Mouse (Mus musculus) liver, postnatal 0 days (tissue): Measurements from ENCODE around the gene Tnfsfm13. TPM values are rescaled to one million over a fixed set of nuclear protein-coding genes. Genes with fewer than 3 reads are reported as not detected.

Experiments
- ATAC-seq: fragments of 200-750 bp; cut with Nextera tagmentation; 2 replicates; pipeline ENCODE4 v1.8.0; 2017; ENCODE audit warnings: mild to moderate bottlenecking, moderate library complexity
- DNase-seq: peaks from one replicate; pipeline ENCODE4 v3.0.0-alpha.2; 2016
- H3K27ac ChIP-seq: fragments of 300-500 bp; sonication (generic); 2 replicates; pipeline ENCODE4 v1.5.1; 2014; ENCODE audit warnings: antibody characterized with exemption, moderate library complexity, mild to moderate bottlenecking, low read depth
- H3K27me3 ChIP-seq: fragments of 300-500 bp; sonication (generic); 2 replicates; pipeline ENCODE4 v1.6.1; 2014; ENCODE audit warnings: low read length, control low read depth, mixed read lengths; ENCODE audit not compliant: insufficient read depth
- H3K36me3 ChIP-seq: fragments of 300-500 bp; sonication (generic); replicated peaks from 2 replicates; pipeline ENCODE4 v1.6.1; 2014; ENCODE audit warnings: mild to moderate bottlenecking, control low read depth, low read length, moderate library complexity, mixed read lengths; ENCODE audit not compliant: insufficient read depth
- H3K4me1 ChIP-seq: fragments of 300-500 bp; sonication (generic); 2 replicates; pipeline ENCODE4 v1.6.1; 2014; ENCODE audit warnings: antibody characterized with exemption, mild to moderate bottlenecking, control low read depth; ENCODE audit not compliant: insufficient read depth
- H3K4me2 ChIP-seq: fragments of 300-500 bp; sonication (generic); 2 replicates; pipeline ENCODE4 v1.6.1; 2014; ENCODE audit warnings: low read depth, mild to moderate bottlenecking, low read length, moderate library complexity, mixed read lengths
- H3K4me3 ChIP-seq: fragments of 300-500 bp; sonication (generic); 2 replicates; pipeline ENCODE4 v1.5.1; 2014; ENCODE audit warnings: low read depth, low read length
- H3K9ac ChIP-seq: fragments of 300-500 bp; sonication (generic); replicated peaks from 2 replicates; pipeline ENCODE4 v1.6.1; 2014; ENCODE audit warnings: mild to moderate bottlenecking, moderate library complexity
- H3K9me3 ChIP-seq: fragments of 300-500 bp; sonication (generic); 2 replicates; pipeline ENCODE4 v1.6.1; 2016; ENCODE audit warnings: mild to moderate bottlenecking, control low read depth, low read length, mixed read lengths
- CTCF ChIP-seq: sonication (generic); IDR thresholded peaks from 2 replicates; pipeline ENCODE4 v1.5.1; 2016; ENCODE audit warnings: antibody characterized with exemption, low read depth
- EP300 ChIP-seq: IDR thresholded peaks from 2 replicates; pipeline ENCODE4 v1.6.1; 2016; ENCODE audit warnings: antibody characterized with exemption, low read depth, mild to moderate bottlenecking
- WGBS: fragments of 180-500 bp; shearing (Covaris S2); extraction: QIAGEN DNeasy Blood & Tissue Kit; methylation state at CpG from one replicate; pipeline ENCODE4 v1.1.7; 2014; ENCODE audit not compliant: insufficient replicate concordance; 5-methylcytosine and 5-hydroxymethylcytosine counted together
- polyA plus RNA-seq: library from polyadenylated mRNA; unstranded; fragments of >200 nt; fragmentation: Nextera tagmentation; extraction: Ambion mirVana; gene quantifications from 2 replicates; pipeline ENCODE4 v1.2.1, GENCODE M21; 2015

Gene Tnfsfm13
- polyA plus RNA-seq, 1 experiment from 2014 or later: 1.4 TPM

DNA sequence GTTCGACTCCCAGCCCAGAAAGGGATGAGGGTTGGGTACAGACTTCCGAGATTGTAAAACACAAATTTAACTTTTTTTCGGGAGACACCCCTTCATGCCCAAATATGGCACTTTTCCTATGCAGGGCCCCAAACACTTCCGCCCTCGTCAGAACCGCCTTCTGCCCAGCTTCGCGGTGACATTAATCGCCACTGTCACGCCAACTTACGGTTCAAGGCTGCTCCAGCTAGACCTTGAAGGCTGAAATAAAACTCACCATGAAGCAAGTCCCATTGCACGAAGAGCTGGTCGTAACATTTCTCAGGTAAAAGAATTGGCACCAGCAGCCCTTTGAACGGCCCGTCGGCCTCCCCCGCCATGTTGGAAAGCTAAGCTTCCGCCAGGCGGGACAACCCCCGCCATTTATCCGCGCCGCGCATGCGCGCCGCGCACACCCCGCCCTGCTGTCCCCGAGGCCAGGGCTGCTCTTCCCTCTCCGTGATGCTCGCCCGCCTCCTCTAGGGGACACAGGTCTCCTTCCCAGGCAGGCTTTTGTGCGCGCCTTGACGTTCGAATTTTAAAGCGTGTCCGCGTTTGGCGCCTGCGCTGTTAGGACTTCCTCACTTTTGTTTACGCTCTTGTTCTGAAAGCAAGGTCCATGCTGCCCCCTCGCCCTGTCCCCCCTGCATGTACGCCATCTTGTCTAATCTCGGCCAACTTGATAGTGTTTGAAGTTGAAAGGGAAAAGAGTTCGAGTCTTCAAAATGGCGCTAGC lies 33.5 kb downstream of the Tnfsfm13 start, which contains the start of gene Mpdu1:
TSS of gene Mpdu1 (minus strand) at position 430 of the 754 bp plus-strand sequence.
- Histone ChIP-seq H3K27ac (peak within 1 kb of the TSS; percentile 97), H3K27me3 (no peaks in the 10 kb centered on the region), H3K4me2 (peak within 1 kb of the TSS; percentile 66), H3K9me3 (no peaks in the 10 kb centered on the region), H3K4me3 (peak within 1 kb of the TSS; percentile 53), H3K9ac (peak within 1 kb of the TSS; percentile 57), H3K36me3 (peaks cover 34% of the 10 kb centered on the region), H3K4me1 (peaks cover 25% of the 10 kb centered on the region)
- DNase-seq (peak; percentile 93), ATAC-seq (peak; percentile 95)
- TF ChIP-seq CTCF (peak; percentile 61), EP300 (peak; percentile 64; the same call in 1 of the 2 replicates)
- WGBS: 1% methylated on average over 48 of the region's 48 CpGs

GRCm38 (mm10) chr11:69661221-69661881 lies 34.5 kb downstream of the Tnfsfm13 start:
- H3K4me1 ChIP-seq: peaks cover 27% of the 10 kb centered on the region
- H3K9ac ChIP-seq: peak overlapping the region; percentile 57
- no peak for TF ChIP-seq CTCF
- no peak for TF ChIP-seq EP300
- H3K36me3 ChIP-seq: peaks cover 39% of the 10 kb centered on the region
- DNase-seq (no peak), ATAC-seq (no peak)
- H3K4me3 ChIP-seq: peak overlapping the region; percentile 53
- WGBS: 49% methylated on average over 3 of the region's 3 CpGs
- H3K27me3 ChIP-seq: no peaks in the 10 kb centered on the region
- peak overlapping the region; percentile 66 for H3K4me2 ChIP-seq
- peak overlapping the region; percentile 97 for H3K27ac ChIP-seq
- no peaks in the 10 kb centered on the region for H3K9me3 ChIP-seq

GRCm38 (mm10) chr11:69657462-69657881 lies 38.4 kb downstream of the Tnfsfm13 start:
- no peak overlapping the region for H3K27ac ChIP-seq
- H3K27me3 ChIP-seq: no peaks in the 10 kb centered on the region
- no peak overlapping the region for H3K9ac ChIP-seq
- no peak overlapping the region for H3K4me2 ChIP-seq
- no peaks in the 10 kb centered on the region for H3K9me3 ChIP-seq
- DNase-seq (no peak), ATAC-seq (no peak)
- TF ChIP-seq EP300: no peak
- no peak for TF ChIP-seq CTCF
- no peak overlapping the region for H3K4me3 ChIP-seq
- WGBS: 87% methylated on average over 15 of the region's 15 CpGs
- H3K4me1 ChIP-seq: peaks cover 14% of the 10 kb centered on the region
- peaks cover 36% of the 10 kb centered on the region for H3K36me3 ChIP-seq

GRCm38 (mm10) chr11:69656617-69657461 lies 39.1 kb downstream of the Tnfsfm13 start:
- no peaks in the 10 kb centered on the region for H3K27me3 ChIP-seq
- H3K4me3 ChIP-seq: no peak overlapping the region
- H3K4me1 ChIP-seq: peaks cover 14% of the 10 kb centered on the region
- TF ChIP-seq EP300 (no peak), CTCF (peak; percentile 92)
- H3K4me2 ChIP-seq: no peak overlapping the region
- no peak overlapping the region for H3K27ac ChIP-seq
- no peaks in the 10 kb centered on the region for H3K9me3 ChIP-seq
- H3K9ac ChIP-seq: no peak overlapping the region
- DNase-seq: peak; percentile 61
- WGBS: 68% methylated on average over 10 of the region's 10 CpGs
- no peak for ATAC-seq
- H3K36me3 ChIP-seq: peaks cover 43% of the 10 kb centered on the region

- TF ChIP-seq EP300 (no peak), CTCF (no peak)
- peaks cover 8% of the 10 kb centered on the region for H3K4me1 ChIP-seq
- H3K9me3 ChIP-seq: no peaks in the 10 kb centered on the region
- H3K4me2 ChIP-seq: no peak overlapping the region
- H3K4me3 ChIP-seq: no peak overlapping the region
- no peaks in the 10 kb centered on the region for H3K27me3 ChIP-seq
- peaks cover 50% of the 10 kb centered on the region for H3K36me3 ChIP-seq
- no peak overlapping the region for H3K9ac ChIP-seq
- 79% methylated on average over 5 of the region's 5 CpGs for WGBS
- no peak overlapping the region for H3K27ac ChIP-seq
- DNase-seq (no peak), ATAC-seq (no peak)
Measured at GRCm38 (mm10) chr11:69656065-69656455, 39.8 kb downstream of the Tnfsfm13 start.
